Mouse (Mus musculus) forebrain, embryonic 14.5 days (tissue): ENCODE data around the gene Pigq. TPM values are rescaled to one million over a fixed set of nuclear protein-coding genes. Genes with fewer than 3 reads are reported as not detected.

Source experiments
- ATAC-seq: fragments of 200-750 bp; cut with Nextera tagmentation; 2 replicates; pipeline ENCODE4 v1.8.0; 2017; ENCODE audit warnings: mild to moderate bottlenecking, moderate library complexity
- DNase-seq: peaks from one replicate; pipeline ENCODE4 v3.0.0-alpha.2; 2015; ENCODE audit warnings: low spot score
- H3K27ac ChIP-seq: fragments of 300-500 bp; sonication (generic); 2 replicates; pipeline ENCODE4 v1.5.1; 2014; ENCODE audit warnings: low read depth, mild to moderate bottlenecking, control low read depth, low read length, moderate library complexity
- H3K27me3 ChIP-seq: fragments of 300-500 bp; sonication (generic); replicated peaks from 2 replicates; pipeline ENCODE4 v1.6.1; 2014; ENCODE audit warnings: low read length, control low read depth, mixed read lengths; ENCODE audit not compliant: control insufficient read depth, insufficient read depth
- H3K36me3 ChIP-seq: fragments of 300-500 bp; sonication (generic); 2 replicates; pipeline ENCODE4 v1.6.1; 2014; ENCODE audit warnings: low read length, control low read depth; ENCODE audit not compliant: control insufficient read depth, insufficient read depth
- H3K4me1 ChIP-seq: fragments of 300-500 bp; sonication (generic); 2 replicates; pipeline ENCODE4 v1.6.1; 2014; ENCODE audit warnings: antibody characterized with exemption, low read length, control low read depth; ENCODE audit not compliant: control insufficient read depth, insufficient read depth
- H3K4me2 ChIP-seq: fragments of 300-500 bp; sonication (generic); 2 replicates; pipeline ENCODE4 v1.6.1; 2014; ENCODE audit warnings: mild to moderate bottlenecking, control low read depth, low read length
- H3K4me3 ChIP-seq: fragments of 300-500 bp; sonication (generic); 2 replicates; pipeline ENCODE4 v1.5.1; 2014; ENCODE audit warnings: low read depth, low read length, control low read depth
- H3K9ac ChIP-seq: fragments of 300-500 bp; sonication (generic); 2 replicates; pipeline ENCODE4 v1.6.1; 2014; ENCODE audit warnings: mild to moderate bottlenecking, low read length, control low read depth, moderate library complexity
- H3K9me3 ChIP-seq: fragments of 300-500 bp; sonication (generic); replicated peaks from 2 replicates; pipeline ENCODE4 v1.6.1; 2016; ENCODE audit warnings: low read length, control low read depth, mixed read lengths; ENCODE audit not compliant: control insufficient read depth
- WGBS: fragments of 180-500 bp; shearing (Covaris S2); extraction: QIAGEN DNeasy Blood & Tissue Kit; methylation state at CpG from one replicate; pipeline ENCODE4 v1.1.7; 2014; 5-methylcytosine and 5-hydroxymethylcytosine counted together
- polyA plus RNA-seq: library from polyadenylated mRNA; unstranded; fragments of >200 nt; fragmentation: Nextera tagmentation; extraction: Ambion mirVana; gene quantifications from 2 replicates; pipeline ENCODE4 v1.2.1, GENCODE M21; 2014

Pigq gene
- polyA plus RNA-seq, 1 experiment from 2014 or later = 49.5 TPM

- 1% methylated on average over 57 of the region's 58 CpGs for WGBS
- H3K4me3 ChIP-seq = peak within 1 kb of the TSS; percentile 21
- peak within 1 kb of the TSS; percentile 46 for H3K4me2 ChIP-seq
- H3K4me1 ChIP-seq = no peaks in the 10 kb centered on the region; the same call in 1 of the 2 replicates
- ATAC-seq = no peak
- no peaks in the 10 kb centered on the region for H3K9me3 ChIP-seq
- 0 out of 2 replicates have a peak within 1 kb of the TSS, but pooled peaks have one; percentile 17 for H3K9ac ChIP-seq
- DNase-seq = no peak
- no peaks in the 10 kb centered on the region for H3K36me3 ChIP-seq
- H3K27ac ChIP-seq = no peak within 1 kb of the TSS
- H3K27me3 ChIP-seq = peaks cover 35% of the 10 kb centered on the region
Measured at GRCm38 (mm10) chr17:25951803-25952623, 7.3 kb upstream of the Pigq start, which contains the start of gene A930017K11Rik. A930017K11Rik (minus strand) TSS chr17:25952565.

- ATAC-seq = no peak
- DNase-seq = no peak
- Histone ChIP-seq H3K4me3 (peak overlapping the region; percentile 21), H3K4me1 (no peaks in the 10 kb centered on the region; the same call in 1 of the 2 replicates), H3K36me3 (no peaks in the 10 kb centered on the region), H3K4me2 (peak overlapping the region; percentile 46), H3K27me3 (peaks cover 35% of the 10 kb centered on the region), H3K9ac (no peak overlapping the region), H3K27ac (no peak overlapping the region), H3K9me3 (no peaks in the 10 kb centered on the region)
- WGBS = under 1% methylated on average over 33 of the region's 33 CpGs
Measured at GRCm38 (mm10) chr17:25951225-25951802, 6.6 kb upstream of the Pigq start.

GRCm38 (mm10) chr17:25950706-25951105 is 6.0 kb upstream of the Pigq start:
- Histone ChIP-seq H3K9me3 (no peaks in the 10 kb centered on the region), H3K27ac (no peak overlapping the region), H3K4me1 (no peaks in the 10 kb centered on the region; the same call in 1 of the 2 replicates), H3K4me3 (no peak overlapping the region), H3K27me3 (peaks cover 35% of the 10 kb centered on the region), H3K36me3 (no peaks in the 10 kb centered on the region), H3K9ac (no peak overlapping the region), H3K4me2 (no peak overlapping the region)
- WGBS = 23% methylated on average over 3 of the region's 3 CpGs
- DNase-seq (no peak), ATAC-seq (no peak)

GRCm38 (mm10) chr17:25949981-25950380 is 5.2 kb upstream of the Pigq start:
- Histone ChIP-seq H3K9me3 (no peaks in the 10 kb centered on the region), H3K9ac (no peak overlapping the region), H3K27me3 (peaks cover 35% of the 10 kb centered on the region), H3K4me3 (no peak overlapping the region), H3K27ac (no peak overlapping the region), H3K36me3 (no peaks in the 10 kb centered on the region), H3K4me2 (no peak overlapping the region), H3K4me1 (no peaks in the 10 kb centered on the region; the same call in 1 of the 2 replicates)
- 82% methylated on average over 5 of the region's 5 CpGs for WGBS
- DNase-seq (no peak), ATAC-seq (no peak)

GRCm38 (mm10) chr17:25948051-25948450 is 3.3 kb upstream of the Pigq start:
- WGBS = 79% methylated on average over 8 of the region's 8 CpGs
- no peaks in the 10 kb centered on the region; the same call in 1 of the 2 replicates for H3K4me1 ChIP-seq
- no peak overlapping the region for H3K4me2 ChIP-seq
- DNase-seq = no peak
- no peak for ATAC-seq
- no peak overlapping the region for H3K4me3 ChIP-seq
- no peak overlapping the region for H3K9ac ChIP-seq
- no peaks in the 10 kb centered on the region for H3K36me3 ChIP-seq
- H3K9me3 ChIP-seq = no peaks in the 10 kb centered on the region
- peaks cover 31% of the 10 kb centered on the region for H3K27me3 ChIP-seq
- H3K27ac ChIP-seq = no peak overlapping the region

- no peak for DNase-seq
- Histone ChIP-seq H3K36me3 (no peaks in the 10 kb centered on the region), H3K4me2 (no peak overlapping the region), H3K4me1 (no peaks in the 10 kb centered on the region; the same call in 1 of the 2 replicates), H3K27me3 (peaks cover 27% of the 10 kb centered on the region), H3K9me3 (no peaks in the 10 kb centered on the region), H3K9ac (no peak overlapping the region), H3K27ac (no peak overlapping the region), H3K4me3 (no peak overlapping the region)
- WGBS = 92% methylated on average over 4 of the region's 4 CpGs
- no peak for ATAC-seq
Measured at GRCm38 (mm10) chr17:25947576-25947975, 2.8 kb upstream of the Pigq start.

- 81% methylated on average over 8 of the region's 8 CpGs for WGBS
- no peak overlapping the region for H3K4me2 ChIP-seq
- H3K4me3 ChIP-seq = no peak overlapping the region
- no peak for ATAC-seq
- no peak overlapping the region for H3K9ac ChIP-seq
- H3K9me3 ChIP-seq = no peaks in the 10 kb centered on the region
- H3K27me3 ChIP-seq = peaks cover 20% of the 10 kb centered on the region
- no peaks in the 10 kb centered on the region; the same call in 1 of the 2 replicates for H3K4me1 ChIP-seq
- DNase-seq = no peak
- no peaks in the 10 kb centered on the region for H3K36me3 ChIP-seq
- H3K27ac ChIP-seq = no peak overlapping the region
Measured at GRCm38 (mm10) chr17:25946891-25947290, 2.2 kb upstream of the Pigq start.

- WGBS = 76% methylated on average over 7 of the region's 7 CpGs
Measured at GRCm38 (mm10) chr17:25946349-25946748, 1.6 kb upstream of the Pigq start.

More at GRCm38 (mm10) chr17:25946349-25946748, 1.6 kb upstream of the Pigq start:
- Histone ChIP-seq H3K27ac (no peak overlapping the region), H3K36me3 (no peaks in the 10 kb centered on the region), H3K4me1 (no peaks in the 10 kb centered on the region), H3K9ac (no peak overlapping the region), H3K4me2 (no peak overlapping the region), H3K4me3 (no peak overlapping the region), H3K27me3 (peaks cover 14% of the 10 kb centered on the region), H3K9me3 (no peaks in the 10 kb centered on the region)
- DNase-seq (no peak), ATAC-seq (no peak)
